Mouse (Mus musculus): ENCODE data around the gene Tenm2. TPM values are rescaled to one million over a fixed set of nuclear protein-coding genes. Genes with fewer than 3 reads are reported as not detected.
A peak's percentile ranks its signal among the peaks of the same experiment; 100 is the strongest.

Tenm2 gene
- polyA plus RNA-seq, 1 experiment from 2014 or later, result 39.5 TPM

- Histone ChIP-seq H3K9me3 (no peaks in the 10 kb centered on the region), H3K36me3 (no peaks in the 10 kb centered on the region), H3K4me2 (replicated peaks) (no peak overlapping the region), H3K27ac (replicated peaks) (no peak overlapping the region), H3K4me3 (no peak overlapping the region), H3K4me1 (peaks cover 4% of the 10 kb centered on the region; the same call in 1 of the 2 replicates), H3K9ac (replicated peaks) (no peak overlapping the region), H3K27me3 (no peaks in the 10 kb centered on the region)
- 29% methylated on average over 3 of the region's 3 CpGs for WGBS
- 0 out of 2 replicates have a peak, but pooled peaks have one; percentile 41 for ATAC-seq (replicated peaks)
Measured at GRCm38 (mm10) chr11:36424959-36425358, 810.8 kb downstream of the Tenm2 start.

DNA sequence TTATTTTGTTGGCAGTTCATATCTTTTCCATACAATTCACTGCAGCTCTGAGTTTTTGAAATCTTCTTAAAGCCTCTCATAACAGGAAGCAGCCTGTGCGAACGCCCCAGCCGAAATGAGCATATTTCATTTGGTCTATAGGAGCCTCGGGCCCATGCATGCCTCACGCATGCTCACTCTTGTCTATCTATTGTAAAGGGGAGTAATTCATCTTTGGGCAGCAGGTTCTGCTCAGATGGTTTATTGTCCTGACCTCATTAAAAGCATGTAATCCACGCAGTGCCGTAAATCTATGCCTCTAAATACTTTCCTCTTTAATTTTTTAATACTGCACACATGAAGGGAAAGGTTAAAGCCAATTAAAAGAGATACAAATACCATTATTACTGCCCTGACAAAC is 815.7 kb downstream of the Tenm2 start:
- Histone ChIP-seq H3K36me3 (no peaks in the 10 kb centered on the region), H3K4me1 (no peaks in the 10 kb centered on the region), H3K9ac (replicated peaks) (no peak overlapping the region), H3K9me3 (no peaks in the 10 kb centered on the region), H3K4me2 (replicated peaks) (no peak overlapping the region), H3K4me3 (no peak overlapping the region), H3K27ac (replicated peaks) (no peak overlapping the region), H3K27me3 (no peaks in the 10 kb centered on the region)
- WGBS, result 53% methylated on average over 7 of the region's 7 CpGs
- ATAC-seq (replicated peaks), result no peak

GRCm38 (mm10) chr11:36415244-36415643 is 820.5 kb downstream of the Tenm2 start:
- Histone ChIP-seq H3K27me3 (no peaks in the 10 kb centered on the region), H3K36me3 (no peaks in the 10 kb centered on the region), H3K4me3 (no peak overlapping the region), H3K4me1 (peaks cover 14% of the 10 kb centered on the region), H3K9ac (replicated peaks) (no peak overlapping the region), H3K27ac (replicated peaks) (no peak overlapping the region), H3K9me3 (no peaks in the 10 kb centered on the region), H3K4me2 (replicated peaks) (no peak overlapping the region)
- WGBS, result 88% methylated on average over 7 of the region's 7 CpGs
- no peak for ATAC-seq (replicated peaks)

GRCm38 (mm10) chr11:36410881-36411280 is 824.9 kb downstream of the Tenm2 start:
- H3K4me2 ChIP-seq (replicated peaks), result no peak overlapping the region
- H3K27me3 ChIP-seq, result no peaks in the 10 kb centered on the region
- no peak overlapping the region for H3K9ac ChIP-seq (replicated peaks)
- ATAC-seq (replicated peaks), result no peak
- WGBS, result 34% methylated on average over 13 of the region's 13 CpGs
- H3K27ac ChIP-seq (replicated peaks), result no peak overlapping the region
- H3K4me1 ChIP-seq, result peaks cover 16% of the 10 kb centered on the region
- no peak overlapping the region for H3K4me3 ChIP-seq
- no peaks in the 10 kb centered on the region for H3K36me3 ChIP-seq
- H3K9me3 ChIP-seq, result no peaks in the 10 kb centered on the region

DNA sequence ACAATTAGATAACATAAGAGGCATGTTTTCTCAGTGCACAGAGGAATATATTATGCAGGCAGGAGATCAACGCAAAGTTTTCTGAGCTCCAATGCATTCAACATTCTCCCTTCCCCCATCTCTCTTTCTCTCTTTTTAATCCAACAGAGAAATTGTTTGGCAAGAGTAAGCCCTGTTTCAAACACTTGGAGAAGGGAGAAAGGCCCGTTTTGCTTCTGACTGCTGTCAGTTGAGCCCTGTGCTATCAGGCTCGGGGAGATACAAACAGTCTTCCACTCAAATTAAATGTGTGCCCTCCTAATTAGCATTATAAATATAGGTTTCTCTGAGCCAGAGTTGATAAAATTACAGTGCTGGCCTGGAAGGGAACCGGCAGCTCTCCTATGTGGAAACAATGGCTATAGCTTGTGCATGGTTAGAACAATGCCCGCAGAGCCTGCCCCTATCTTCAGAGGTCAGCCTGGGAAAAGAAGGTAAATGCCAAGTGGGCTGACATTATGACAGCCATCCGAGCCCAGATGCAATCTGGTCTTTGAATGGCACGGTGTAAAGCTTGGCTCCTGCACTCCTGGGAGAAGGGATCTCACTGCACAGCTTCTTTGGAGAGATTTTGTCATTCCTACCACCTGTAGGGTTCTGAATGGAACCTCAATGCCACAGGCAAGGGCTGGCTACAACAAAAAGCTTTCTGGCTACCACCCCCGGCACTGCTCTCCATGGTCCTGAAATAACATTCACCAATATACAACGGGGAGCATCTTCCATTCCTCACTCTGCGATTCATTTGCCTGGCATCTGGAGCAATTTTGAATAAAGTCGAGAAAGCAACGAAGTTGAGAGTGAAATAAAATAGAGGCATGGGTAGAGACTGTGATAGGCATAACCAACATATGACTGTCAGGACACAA is 839.7 kb downstream of the Tenm2 start:
- Histone ChIP-seq H3K27me3 (no peaks in the 10 kb centered on the region), H3K4me2 (replicated peaks) (no peak overlapping the region), H3K27ac (replicated peaks) (peak overlapping the region; percentile 58), H3K4me3 (no peak overlapping the region), H3K4me1 (peaks cover 18% of the 10 kb centered on the region), H3K9ac (replicated peaks) (no peak overlapping the region), H3K9me3 (no peaks in the 10 kb centered on the region), H3K36me3 (no peaks in the 10 kb centered on the region)
- 25% methylated on average over 12 of the region's 12 CpGs for WGBS
- peak; percentile 72 for ATAC-seq (replicated peaks)

DNA sequence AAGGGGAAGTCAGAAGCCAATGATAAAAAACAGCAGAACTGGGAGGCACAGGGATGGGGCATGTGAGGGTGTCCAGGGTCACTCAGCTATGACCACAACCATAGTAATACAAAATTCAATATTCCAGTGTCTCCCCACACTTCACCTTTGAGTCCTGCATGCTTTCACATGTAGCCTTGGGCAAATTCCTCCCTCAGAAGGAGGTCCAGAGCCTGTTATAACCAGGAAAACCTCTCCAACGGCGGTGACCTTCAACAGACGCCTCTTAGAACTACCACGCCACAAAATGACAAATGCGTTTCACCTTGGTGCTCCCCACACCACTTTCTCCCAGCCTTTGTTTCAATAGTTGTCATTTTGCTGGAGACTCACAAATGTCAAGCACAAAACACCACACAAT is 851.1 kb downstream of the Tenm2 start:
- no peak for ATAC-seq (replicated peaks)
- Histone ChIP-seq H3K9ac (replicated peaks) (no peak overlapping the region), H3K27ac (replicated peaks) (no peak overlapping the region), H3K36me3 (no peaks in the 10 kb centered on the region), H3K9me3 (no peaks in the 10 kb centered on the region), H3K27me3 (no peaks in the 10 kb centered on the region), H3K4me1 (no peaks in the 10 kb centered on the region), H3K4me2 (replicated peaks) (no peak overlapping the region), H3K4me3 (no peak overlapping the region)
- WGBS, result 92% methylated on average over 5 of the region's 5 CpGs

DNA sequence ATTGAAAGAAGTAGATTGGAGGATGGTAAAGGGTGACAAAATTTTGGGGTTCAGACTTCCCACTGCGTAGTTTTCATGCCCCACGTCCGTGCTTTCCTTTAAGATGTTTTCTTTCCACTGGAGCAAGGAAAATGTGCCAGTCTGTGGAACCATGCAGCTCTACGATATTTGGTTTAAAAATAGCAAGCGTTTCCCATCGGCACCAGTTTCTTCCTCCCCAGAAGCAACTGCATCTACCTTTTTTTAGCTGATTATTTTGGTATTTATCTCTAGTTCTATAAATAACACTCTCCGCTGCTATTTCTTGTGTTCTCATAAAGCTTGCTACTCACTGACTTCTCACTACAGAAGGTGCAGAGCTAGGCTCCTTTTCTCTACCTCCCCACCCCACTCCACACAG is 864.0 kb downstream of the Tenm2 start:
- Histone ChIP-seq H3K27ac (replicated peaks) (no peak overlapping the region), H3K9me3 (no peaks in the 10 kb centered on the region), H3K9ac (replicated peaks) (no peak overlapping the region), H3K27me3 (no peaks in the 10 kb centered on the region), H3K36me3 (no peaks in the 10 kb centered on the region), H3K4me2 (replicated peaks) (no peak overlapping the region), H3K4me3 (no peak overlapping the region), H3K4me1 (no peaks in the 10 kb centered on the region)
- WGBS, result 90% methylated on average over 7 of the region's 7 CpGs
- no peak for ATAC-seq (replicated peaks)

DNA sequence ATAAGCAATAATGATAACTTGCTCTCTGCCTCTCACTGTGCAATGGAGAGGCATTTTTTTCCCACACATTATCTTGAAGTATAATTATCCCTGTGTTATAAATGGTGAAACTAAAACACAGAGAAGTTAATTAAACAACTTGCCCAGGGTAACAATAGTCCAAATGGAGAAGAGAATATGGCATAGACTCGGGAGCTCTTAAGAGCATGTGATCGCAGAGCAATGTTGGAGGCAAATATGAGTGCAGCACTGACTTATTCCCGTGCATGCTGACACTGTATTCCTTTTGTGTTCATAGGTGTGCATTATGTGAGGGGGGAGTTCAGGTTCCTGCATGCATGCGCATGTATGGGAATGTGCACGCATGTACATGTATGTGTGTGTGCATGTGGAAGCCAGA is 870.7 kb downstream of the Tenm2 start:
- Histone ChIP-seq H3K4me2 (replicated peaks) (no peak overlapping the region), H3K4me3 (no peak overlapping the region), H3K9me3 (no peaks in the 10 kb centered on the region), H3K27ac (replicated peaks) (no peak overlapping the region), H3K4me1 (peaks cover 13% of the 10 kb centered on the region; the same call in 1 of the 2 replicates), H3K9ac (replicated peaks) (no peak overlapping the region), H3K27me3 (no peaks in the 10 kb centered on the region), H3K36me3 (no peaks in the 10 kb centered on the region)
- no peak for ATAC-seq (replicated peaks)
- 87% methylated on average over 5 of the region's 5 CpGs for WGBS

- Histone ChIP-seq H3K4me3 (no peak overlapping the region), H3K27me3 (no peaks in the 10 kb centered on the region), H3K4me2 (replicated peaks) (no peak overlapping the region), H3K4me1 (peaks cover 13% of the 10 kb centered on the region; the same call in 1 of the 2 replicates), H3K9ac (replicated peaks) (no peak overlapping the region), H3K27ac (replicated peaks) (no peak overlapping the region), H3K9me3 (no peaks in the 10 kb centered on the region), H3K36me3 (no peaks in the 10 kb centered on the region)
- 56% methylated on average over 9 of the region's 9 CpGs for WGBS
- ATAC-seq (replicated peaks), result no peak
Measured at GRCm38 (mm10) chr11:36364441-36364840, 871.3 kb downstream of the Tenm2 start.

GRCm38 (mm10) chr11:36362514-36362913 is 873.2 kb downstream of the Tenm2 start:
- no peak; the same call in 1 of the 2 replicates for ATAC-seq (replicated peaks)

DNA sequence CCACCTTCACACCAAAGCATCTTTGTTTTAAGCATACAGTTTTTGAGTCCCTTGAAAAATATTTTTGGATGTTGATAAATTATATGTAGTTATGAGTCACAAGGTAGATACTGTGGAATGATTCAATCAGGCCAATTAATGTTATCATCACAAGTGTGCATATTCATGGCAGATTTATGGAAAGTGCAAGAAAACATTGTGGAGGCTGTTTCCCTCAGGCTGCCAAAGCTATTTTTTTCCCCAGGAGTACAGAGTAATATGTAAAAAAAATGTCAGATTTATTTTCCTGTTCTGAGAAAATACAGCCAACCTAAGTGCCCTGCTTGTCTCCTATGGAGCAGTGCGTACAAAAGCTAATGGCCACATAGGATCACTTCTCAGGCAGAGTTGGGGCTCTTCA is 882.5 kb downstream of the Tenm2 start:
- no peak for ATAC-seq (replicated peaks)
- 90% methylated on average over 1 of the region's 1 CpGs for WGBS

More at GRCm38 (mm10) chr11:36362514-36362913, 873.2 kb downstream of the Tenm2 start:
- Histone ChIP-seq H3K27me3 (no peaks in the 10 kb centered on the region), H3K9me3 (no peaks in the 10 kb centered on the region), H3K27ac (replicated peaks) (no peak overlapping the region; the same call in 1 of the 2 replicates), H3K4me3 (no peak overlapping the region), H3K9ac (replicated peaks) (no peak overlapping the region), H3K36me3 (no peaks in the 10 kb centered on the region), H3K4me1 (peaks cover 13% of the 10 kb centered on the region; the same call in 1 of the 2 replicates), H3K4me2 (replicated peaks) (no peak overlapping the region)
- WGBS, result 65% methylated on average over 8 of the region's 8 CpGs

DNA sequence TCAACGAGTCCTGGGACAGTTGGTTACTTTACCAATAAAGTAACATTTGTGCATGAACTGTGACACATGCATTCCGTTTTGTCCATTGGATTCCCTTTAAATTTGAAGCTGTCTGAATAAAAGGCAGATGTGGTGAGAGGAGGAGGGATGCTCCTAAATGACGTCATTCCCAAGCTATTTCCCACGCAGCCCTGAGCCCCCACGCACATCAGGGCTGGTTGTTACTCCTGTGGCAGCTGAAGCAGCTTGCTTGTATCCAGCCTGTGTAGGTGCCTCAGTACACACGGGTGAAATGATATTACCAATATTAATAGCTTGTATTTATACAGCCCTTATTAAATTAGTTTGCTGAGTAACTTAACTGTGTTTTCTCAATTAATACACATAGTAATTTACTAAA is 884.0 kb downstream of the Tenm2 start:
- Histone ChIP-seq H3K4me3 (no peak overlapping the region), H3K27ac (replicated peaks) (no peak overlapping the region), H3K36me3 (no peaks in the 10 kb centered on the region), H3K4me2 (replicated peaks) (no peak overlapping the region), H3K4me1 (peaks cover 13% of the 10 kb centered on the region; the same call in 1 of the 2 replicates), H3K27me3 (no peaks in the 10 kb centered on the region), H3K9me3 (no peaks in the 10 kb centered on the region), H3K9ac (replicated peaks) (no peak overlapping the region)
- WGBS, result 51% methylated on average over 6 of the region's 6 CpGs
- no peak for ATAC-seq (replicated peaks)

More for the DNA sequence above, 882.5 kb downstream of the Tenm2 start:
- Histone ChIP-seq H3K27me3 (no peaks in the 10 kb centered on the region), H3K27ac (replicated peaks) (no peak overlapping the region), H3K4me3 (no peak overlapping the region), H3K36me3 (no peaks in the 10 kb centered on the region), H3K9ac (replicated peaks) (no peak overlapping the region), H3K4me1 (peaks cover 13% of the 10 kb centered on the region; the same call in 1 of the 2 replicates), H3K9me3 (no peaks in the 10 kb centered on the region), H3K4me2 (replicated peaks) (no peak overlapping the region)

All from forebrain, embryonic 15.5 days (tissue).